Mouse (Mus musculus): ENCODE measurements around the gene Rsph1.

The Rsph1 gene

GRCm38 (mm10) chr17:31211881-31212280 lies 65.3 kb downstream of the Rsph1 start:
- in situ Hi-C loops (cut with MboI; ENCODE audit: low sequenced_read_pairs) = no loop called here

- in situ Hi-C loops (cut with MboI; ENCODE audit: low sequenced_read_pairs) = no loop called here
These were observed 66.9 kb downstream of the Rsph1 start for GRCm38 (mm10) chr17:31210299-31210698.

- in situ Hi-C loops (cut with MboI; ENCODE audit: low sequenced_read_pairs) = no loop called here
These were observed 67.7 kb downstream of the Rsph1 start for GRCm38 (mm10) chr17:31209376-31209930.

GRCm38 (mm10) chr17:31208654-31209053 lies 68.5 kb downstream of the Rsph1 start:
- in situ Hi-C loops (cut with MboI; ENCODE audit: low sequenced_read_pairs) = no loop called here

- in situ Hi-C loops (cut with MboI; ENCODE audit: low sequenced_read_pairs) = no loop called here
These were observed 69.3 kb downstream of the Rsph1 start, which contains the start of gene Ubash3a for GRCm38 (mm10) chr17:31207771-31208334. Ubash3a (plus strand) TSS chr17:31207873.
